Mouse (Mus musculus) hindbrain, embryonic 15.5 days (tissue): ENCODE measurements at regions not wholly inside any gene's neighbourhood (a gene's known extent, or its start where the extent isn't known, plus 50 kb on each side); places are given as distances from the start of the nearest gene placed in this dataset.
A peak's percentile ranks its signal among the peaks of the same experiment; 100 is the strongest.

Source experiments
- ATAC-seq: fragments of 200-750 bp; cut with Nextera tagmentation; 2 replicates; pipeline ENCODE4 v1.8.0; 2017; ENCODE audit warnings: low read depth, moderate number of reproducible peaks, moderate TSS enrichment; ENCODE audit not compliant: low FRiP score
- H3K27ac ChIP-seq: fragments of 300-500 bp; sonication (generic); replicated peaks from 2 replicates; pipeline ENCODE4 v1.5.1; 2015; ENCODE audit warnings: mild to moderate bottlenecking, inconsistent platforms
- H3K27me3 ChIP-seq: fragments of 300-500 bp; sonication (generic); 2 replicates; pipeline ENCODE4 v1.6.1; 2015; ENCODE audit warnings: control low read depth, inconsistent platforms
- H3K36me3 ChIP-seq: fragments of 300-500 bp; sonication (generic); 2 replicates; pipeline ENCODE4 v1.6.1; 2015; ENCODE audit warnings: control low read depth, inconsistent platforms
- H3K4me1 ChIP-seq: fragments of 300-500 bp; sonication (generic); replicated peaks from 2 replicates; pipeline ENCODE4 v1.6.1; 2015; ENCODE audit warnings: control low read depth, inconsistent platforms
- H3K4me2 ChIP-seq: fragments of 300-500 bp; sonication (generic); 2 replicates; pipeline ENCODE4 v1.6.1; 2015; ENCODE audit warnings: moderate library complexity, mild to moderate bottlenecking, inconsistent platforms
- H3K4me3 ChIP-seq: fragments of 300-500 bp; sonication (generic); 2 replicates; pipeline ENCODE4 v1.5.1; 2015; ENCODE audit warnings: mild to moderate bottlenecking, inconsistent platforms
- H3K9ac ChIP-seq: fragments of 300-500 bp; sonication (generic); 2 replicates; pipeline ENCODE4 v1.6.1; 2015; ENCODE audit warnings: inconsistent platforms
- H3K9me3 ChIP-seq: fragments of 300-500 bp; sonication (generic); 2 replicates; pipeline ENCODE4 v1.6.1; 2016; ENCODE audit warnings: control low read depth, inconsistent platforms
- WGBS: fragments of 180-500 bp; shearing (Covaris S2); methylation state at CpG from one replicate; pipeline ENCODE4 v1.1.7; 2015; 5-methylcytosine and 5-hydroxymethylcytosine counted together

- no peak overlapping the region for H3K9ac ChIP-seq
- 20% methylated on average over 7 of the region's 7 CpGs for WGBS
- H3K27me3 ChIP-seq: no peaks in the 10 kb centered on the region
- H3K9me3 ChIP-seq: no peaks in the 10 kb centered on the region
- H3K4me2 ChIP-seq: peak overlapping the region; percentile 39
- H3K4me3 ChIP-seq: no peak overlapping the region
- ATAC-seq: peak; percentile 69; the same call in 1 of the 2 replicates
- peaks cover 13% of the 10 kb centered on the region for H3K4me1 ChIP-seq
- no peak overlapping the region for H3K27ac ChIP-seq
- H3K36me3 ChIP-seq: no peaks in the 10 kb centered on the region
These were observed 146.1 kb downstream of the Efcab1 start for GRCm38 (mm10) chr16:15052389-15052923.

DNA sequence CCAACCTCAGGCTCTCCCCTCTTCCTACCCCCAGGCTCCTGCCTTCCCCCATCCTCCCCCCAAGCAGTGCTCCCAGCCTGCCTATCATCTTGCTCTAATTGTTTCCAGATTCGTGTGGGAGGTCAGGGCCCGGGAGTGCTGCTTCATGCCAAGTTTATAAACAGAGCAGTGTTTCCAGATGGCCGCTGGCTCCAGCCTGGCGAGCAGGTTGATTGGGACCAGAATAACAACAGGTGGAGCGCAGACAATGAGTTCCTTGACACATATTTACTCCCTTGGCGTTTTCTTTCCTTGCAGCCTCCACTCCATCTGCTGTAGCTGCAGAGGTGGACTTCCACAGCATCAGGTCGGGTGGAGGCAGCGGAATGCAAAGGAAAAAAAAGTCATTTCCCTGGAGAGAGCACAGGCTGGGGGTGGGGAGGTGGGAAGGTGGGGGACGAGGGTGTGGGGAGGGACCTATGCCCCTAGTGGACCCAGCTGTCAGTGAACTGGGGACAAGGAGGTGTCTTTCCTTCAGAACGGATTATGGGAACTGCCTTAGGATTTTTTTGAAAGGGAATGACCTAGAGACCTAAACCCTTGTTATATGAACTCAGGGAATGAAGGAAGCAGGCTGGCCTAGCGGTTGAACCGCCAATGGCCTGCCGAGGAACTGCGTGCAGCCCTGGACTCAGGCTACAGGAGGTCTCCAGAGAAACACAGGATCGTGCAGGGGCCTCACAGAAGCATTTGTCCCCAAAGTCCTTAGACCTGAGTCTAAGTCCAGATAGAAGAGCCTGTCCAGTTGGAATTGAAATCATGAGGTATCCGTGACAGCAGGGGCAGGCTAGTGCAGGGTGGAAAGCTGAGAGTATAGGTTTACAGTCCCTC lies 146.8 kb downstream of the Efcab1 start:
- peaks cover 13% of the 10 kb centered on the region for H3K4me1 ChIP-seq
- H3K4me3 ChIP-seq: no peak overlapping the region
- WGBS: 5% methylated on average over 16 of the region's 16 CpGs
- peak overlapping the region; percentile 39 for H3K4me2 ChIP-seq
- H3K36me3 ChIP-seq: no peaks in the 10 kb centered on the region
- H3K27me3 ChIP-seq: no peaks in the 10 kb centered on the region
- H3K9me3 ChIP-seq: no peaks in the 10 kb centered on the region
- no peak overlapping the region for H3K27ac ChIP-seq
- ATAC-seq: peak; percentile 76
- no peak overlapping the region for H3K9ac ChIP-seq

GRCm38 (mm10) chr16:15053840-15054239 lies 147.4 kb downstream of the Efcab1 start:
- WGBS: 8% methylated on average over 4 of the region's 4 CpGs
- no peak overlapping the region for H3K4me3 ChIP-seq
- ATAC-seq: no peak

DNA sequence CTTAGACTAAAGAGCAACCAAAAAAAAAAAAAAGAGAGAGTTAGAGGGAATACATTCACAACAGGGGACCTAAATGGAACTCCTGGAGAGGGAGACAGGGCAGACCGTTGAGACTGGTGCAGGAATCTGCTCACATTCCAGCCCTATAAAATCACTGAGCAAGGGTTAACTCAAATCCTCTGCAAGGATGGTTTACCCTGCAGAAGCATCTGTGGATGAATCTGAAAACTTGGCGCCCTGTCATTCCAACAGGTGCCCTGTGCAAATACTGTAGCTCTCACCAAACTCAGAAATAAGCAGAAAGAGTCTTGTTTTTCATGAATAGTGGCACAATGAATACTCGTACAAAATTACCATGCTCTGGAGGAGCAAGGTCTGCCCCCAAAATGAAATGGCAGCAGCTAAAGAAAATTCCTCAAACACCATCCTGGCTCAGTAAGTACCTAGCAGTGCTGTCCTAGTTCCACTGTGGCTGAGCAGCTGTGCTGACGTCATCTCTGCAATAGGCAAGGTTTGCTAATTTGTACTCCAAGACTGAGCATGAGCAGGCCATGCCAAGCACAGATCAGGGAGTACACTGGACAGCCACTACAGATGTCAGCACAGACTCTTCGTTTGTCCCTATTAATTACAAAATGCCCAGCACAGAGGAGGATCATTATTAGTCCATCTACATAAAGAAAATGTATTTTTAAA lies 148.0 kb downstream of the Efcab1 start:
- H3K36me3 ChIP-seq: no peaks in the 10 kb centered on the region
- peaks cover 13% of the 10 kb centered on the region for H3K4me1 ChIP-seq
- no peak for ATAC-seq
- H3K4me2 ChIP-seq: no peak overlapping the region
- H3K4me3 ChIP-seq: no peak overlapping the region
- H3K9me3 ChIP-seq: no peaks in the 10 kb centered on the region
- H3K27ac ChIP-seq: no peak overlapping the region
- WGBS: 30% methylated on average over 5 of the region's 5 CpGs
- no peak overlapping the region for H3K9ac ChIP-seq
- no peaks in the 10 kb centered on the region for H3K27me3 ChIP-seq

More at GRCm38 (mm10) chr16:15053840-15054239, 147.4 kb downstream of the Efcab1 start:
- no peaks in the 10 kb centered on the region for H3K27me3 ChIP-seq
- no peaks in the 10 kb centered on the region for H3K36me3 ChIP-seq
- no peak overlapping the region for H3K4me2 ChIP-seq
- no peaks in the 10 kb centered on the region for H3K9me3 ChIP-seq
- H3K4me1 ChIP-seq: peaks cover 13% of the 10 kb centered on the region
- no peak overlapping the region for H3K9ac ChIP-seq
- H3K27ac ChIP-seq: no peak overlapping the region

DNA sequence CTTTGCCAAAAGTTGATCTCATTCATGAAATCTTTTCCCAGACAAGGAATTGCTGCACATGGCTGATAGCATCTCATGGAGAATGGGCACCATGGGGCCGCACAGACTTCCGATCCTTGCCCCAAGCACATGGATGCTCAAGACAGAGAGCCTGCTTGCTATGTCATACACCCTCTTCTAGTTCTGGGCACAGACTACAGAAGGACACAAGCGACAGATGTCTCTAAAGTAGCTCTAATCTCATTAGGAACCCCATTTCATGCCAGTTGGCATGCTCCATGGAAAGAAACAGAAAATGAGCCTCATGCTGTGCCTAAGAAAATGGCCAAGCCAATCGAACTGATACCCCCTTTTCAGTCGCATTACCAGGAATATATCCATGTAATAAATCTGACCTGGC lies 149.3 kb downstream of the Efcab1 start:
- no peaks in the 10 kb centered on the region for H3K9me3 ChIP-seq
- H3K27me3 ChIP-seq: no peaks in the 10 kb centered on the region
- peaks cover 13% of the 10 kb centered on the region for H3K4me1 ChIP-seq
- H3K36me3 ChIP-seq: no peaks in the 10 kb centered on the region
- H3K4me3 ChIP-seq: no peak overlapping the region
- H3K4me2 ChIP-seq: no peak overlapping the region
- ATAC-seq: peak; percentile 75
- no peak overlapping the region for H3K27ac ChIP-seq
- H3K9ac ChIP-seq: no peak overlapping the region
- 53% methylated on average over 5 of the region's 5 CpGs for WGBS

- H3K4me1 ChIP-seq: no peaks in the 10 kb centered on the region
- no peaks in the 10 kb centered on the region for H3K36me3 ChIP-seq
- no peak overlapping the region for H3K4me3 ChIP-seq
- no peak overlapping the region for H3K9ac ChIP-seq
- H3K27me3 ChIP-seq: no peaks in the 10 kb centered on the region
- no peaks in the 10 kb centered on the region for H3K9me3 ChIP-seq
- no peak for ATAC-seq
- H3K27ac ChIP-seq: no peak overlapping the region
- H3K4me2 ChIP-seq: no peak overlapping the region
- 89% methylated on average over 7 of the region's 7 CpGs for WGBS
These were observed 164.1 kb downstream of the Efcab1 start for GRCm38 (mm10) chr16:15070485-15070960.

DNA sequence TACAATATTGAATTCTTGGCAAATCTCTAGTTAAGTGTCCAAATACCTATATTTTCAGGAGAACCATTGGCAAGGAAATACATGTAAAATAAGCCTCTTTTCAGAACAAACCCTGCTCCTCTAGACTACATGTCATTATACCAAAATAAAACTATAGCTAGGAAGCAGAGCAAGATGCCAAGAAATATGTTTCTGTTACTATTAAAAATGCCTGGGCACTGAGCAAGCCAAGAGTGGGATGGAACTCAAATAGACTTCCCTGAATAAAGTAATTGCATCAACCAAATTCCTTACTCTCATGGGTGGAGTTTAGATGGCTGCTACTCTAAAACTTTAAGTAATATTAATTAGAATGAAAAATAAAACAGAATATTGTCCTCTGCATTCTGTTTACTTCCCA lies 168.0 kb downstream of the Efcab1 start:
- no peaks in the 10 kb centered on the region for H3K4me1 ChIP-seq
- no peak overlapping the region for H3K9ac ChIP-seq
- ATAC-seq: no peak
- H3K4me2 ChIP-seq: no peak overlapping the region
- H3K27me3 ChIP-seq: no peaks in the 10 kb centered on the region
- no peak overlapping the region for H3K27ac ChIP-seq
- no peak overlapping the region for H3K4me3 ChIP-seq
- H3K9me3 ChIP-seq: no peaks in the 10 kb centered on the region
- no peaks in the 10 kb centered on the region for H3K36me3 ChIP-seq

DNA sequence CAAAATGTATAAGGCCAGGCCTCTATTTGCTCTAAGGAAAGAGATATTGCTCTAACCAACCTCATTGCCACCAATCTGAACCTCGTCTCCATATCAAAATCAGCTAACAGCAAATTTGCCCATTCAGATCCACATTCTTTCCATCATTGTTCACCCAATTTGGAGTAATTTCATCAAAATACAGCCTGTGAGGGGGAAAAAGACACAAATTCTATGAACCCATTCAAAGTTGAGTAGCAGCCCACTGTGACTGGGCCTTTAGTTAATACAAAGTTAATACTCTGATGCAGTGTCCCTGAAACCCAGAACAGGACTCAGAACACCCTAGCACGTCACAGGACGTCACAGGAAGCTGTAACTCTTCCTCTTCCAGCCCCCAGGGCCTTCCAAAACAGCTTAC lies 177.3 kb downstream of the Efcab1 start:
- ATAC-seq: no peak
- Histone ChIP-seq H3K27me3 (no peaks in the 10 kb centered on the region), H3K27ac (no peak overlapping the region), H3K4me1 (peaks cover 11% of the 10 kb centered on the region), H3K4me3 (no peak overlapping the region), H3K36me3 (no peaks in the 10 kb centered on the region), H3K4me2 (0 out of 2 replicates have a peak overlapping the region, but pooled peaks have one; percentile 95), H3K9ac (no peak overlapping the region), H3K9me3 (no peaks in the 10 kb centered on the region)
- WGBS: 57% methylated on average over 3 of the region's 3 CpGs

GRCm38 (mm10) chr16:15084147-15084752 lies 177.8 kb downstream of the Efcab1 start:
- WGBS: 16% methylated on average over 10 of the region's 10 CpGs

DNA sequence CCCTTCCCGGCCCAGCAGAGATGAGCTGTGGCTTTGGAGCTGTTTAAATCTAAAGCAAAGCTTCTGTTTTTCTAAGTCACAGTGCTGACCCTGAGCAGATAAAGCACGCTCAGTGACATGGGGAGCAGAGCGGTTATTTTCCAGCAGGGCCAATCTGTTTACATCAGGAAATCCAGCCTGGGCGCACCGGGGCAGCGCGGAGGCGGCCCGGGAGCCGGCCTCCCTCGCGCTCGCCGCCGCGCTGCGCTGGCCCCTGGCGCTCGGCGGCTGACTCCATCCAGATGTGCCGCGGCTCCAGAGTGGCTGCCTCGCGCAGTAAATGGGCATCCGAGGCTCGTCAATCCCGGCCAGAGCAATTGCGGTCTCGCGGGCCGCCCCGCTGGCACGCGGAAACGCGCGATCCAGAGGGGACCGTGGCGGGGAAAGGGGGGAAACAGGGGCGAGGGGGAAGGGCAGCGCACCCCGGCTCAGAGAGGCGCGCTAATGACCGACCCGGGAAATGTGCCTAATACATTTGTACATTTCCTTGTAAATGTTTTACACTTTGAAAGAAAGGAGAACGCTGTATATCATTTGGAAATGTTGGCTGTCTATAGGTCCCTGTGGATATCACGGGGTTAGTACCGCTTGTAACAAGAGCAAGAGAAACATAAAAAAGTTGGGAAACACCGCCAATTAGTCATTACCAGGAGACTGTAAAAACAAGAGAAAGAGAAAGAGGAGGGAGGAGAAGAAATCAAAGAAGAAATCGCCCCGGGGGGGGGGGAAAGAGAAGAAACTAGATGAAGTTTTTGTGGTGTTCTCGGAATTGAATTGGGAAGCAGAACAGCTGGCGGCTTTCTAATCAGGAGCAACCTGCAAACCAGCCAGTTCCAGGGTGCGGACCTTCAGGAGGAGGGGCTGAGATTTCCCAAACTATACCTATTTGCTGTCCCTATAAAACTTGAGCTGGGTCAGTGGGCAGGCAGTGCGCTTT lies 178.6 kb downstream of the Efcab1 start:
- Histone ChIP-seq H3K9ac (peak overlapping the region; percentile 36), H3K36me3 (no peaks in the 10 kb centered on the region), H3K27me3 (no peaks in the 10 kb centered on the region), H3K4me2 (peak overlapping the region; percentile 95), H3K4me1 (peaks cover 11% of the 10 kb centered on the region), H3K9me3 (no peaks in the 10 kb centered on the region), H3K27ac (0 out of 2 replicates have a peak overlapping the region, but pooled peaks have one; percentile 3), H3K4me3 (peak overlapping the region; percentile 55)
- ATAC-seq: peak; percentile 93
- 1% methylated on average over 56 of the region's 56 CpGs for WGBS

More at GRCm38 (mm10) chr16:15084147-15084752, 177.8 kb downstream of the Efcab1 start:
- H3K9me3 ChIP-seq: no peaks in the 10 kb centered on the region
- peak; percentile 49 for ATAC-seq
- H3K4me3 ChIP-seq: peak overlapping the region; percentile 55
- 0 out of 2 replicates have a peak overlapping the region, but pooled peaks have one; percentile 3 for H3K27ac ChIP-seq
- H3K4me2 ChIP-seq: peak overlapping the region; percentile 95
- H3K4me1 ChIP-seq: peaks cover 11% of the 10 kb centered on the region
- H3K9ac ChIP-seq: peak overlapping the region; percentile 36; the same call in 1 of the 2 replicates
- H3K36me3 ChIP-seq: no peaks in the 10 kb centered on the region
- H3K27me3 ChIP-seq: no peaks in the 10 kb centered on the region

GRCm38 (mm10) chr16:15086556-15086955 lies 180.2 kb downstream of the Efcab1 start:
- Histone ChIP-seq H3K27ac (no peak overlapping the region), H3K9ac (no peak overlapping the region), H3K36me3 (no peaks in the 10 kb centered on the region), H3K4me2 (no peak overlapping the region), H3K27me3 (no peaks in the 10 kb centered on the region), H3K9me3 (no peaks in the 10 kb centered on the region), H3K4me3 (no peak overlapping the region), H3K4me1 (peaks cover 11% of the 10 kb centered on the region)
- ATAC-seq: no peak
- WGBS: 92% methylated on average over 4 of the region's 4 CpGs
